Mouse (Mus musculus) E14TG2a.4 (cell line): Measurements from ENCODE around the gene Ddx58.

ENCODE experiments used
- CTCF ChIP-seq: conservative IDR thresholded peaks from 2 replicates; pipeline ENCODE4 v1.5.1; 2014; ENCODE audit warnings: low read length
- NANOG ChIP-seq: IDR thresholded peaks from 2 replicates; pipeline ENCODE4 v1.6.1; 2014; ENCODE audit warnings: borderline replicate concordance, low read length, mixed read lengths
- POU5F1 ChIP-seq: IDR thresholded peaks from 2 replicates; pipeline ENCODE4 v1.6.1; 2014; ENCODE audit warnings: low read length, borderline replicate concordance

DNA sequence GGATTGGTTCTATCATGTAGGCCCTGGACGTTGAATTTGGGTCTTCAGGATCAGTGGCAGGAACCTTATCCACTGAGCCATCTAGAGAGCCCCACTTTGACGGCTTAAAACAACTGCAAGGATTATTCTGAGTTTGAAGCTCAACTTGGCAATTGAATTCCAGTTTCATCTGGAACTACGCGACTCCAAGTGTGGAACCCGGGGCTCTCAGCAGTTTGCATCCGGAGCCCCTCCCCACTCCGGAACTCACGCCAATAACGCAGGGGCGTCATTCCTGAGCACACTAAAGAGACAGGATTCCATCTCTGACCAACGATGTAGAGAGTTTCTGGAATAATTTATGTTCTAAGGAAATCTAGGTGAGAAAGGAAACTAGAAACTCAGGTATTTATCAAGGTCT, 12.5 kb downstream of the Ddx58 start:
- TF ChIP-seq CTCF (no peak), POU5F1 (no peak), NANOG (0 out of 2 replicates have a peak, but pooled peaks have one; percentile 5)
